Mouse (Mus musculus) cerebellum, postnatal 10 days (tissue): ENCODE measurements around the gene Fv1.
"Not testable (repeated sequence)": the region's sequence is repeated elsewhere in the genome, so short reads cannot be mapped to it uniquely, and the experiment has no call there.

ENCODE experiments used
- DNase-seq, 2 experiments: peaks; one replicate each; pipeline ENCODE4 v3.0.0; 2021; ENCODE audit warnings: mixed read lengths in 2 of 2

Gene Fv1

DNA sequence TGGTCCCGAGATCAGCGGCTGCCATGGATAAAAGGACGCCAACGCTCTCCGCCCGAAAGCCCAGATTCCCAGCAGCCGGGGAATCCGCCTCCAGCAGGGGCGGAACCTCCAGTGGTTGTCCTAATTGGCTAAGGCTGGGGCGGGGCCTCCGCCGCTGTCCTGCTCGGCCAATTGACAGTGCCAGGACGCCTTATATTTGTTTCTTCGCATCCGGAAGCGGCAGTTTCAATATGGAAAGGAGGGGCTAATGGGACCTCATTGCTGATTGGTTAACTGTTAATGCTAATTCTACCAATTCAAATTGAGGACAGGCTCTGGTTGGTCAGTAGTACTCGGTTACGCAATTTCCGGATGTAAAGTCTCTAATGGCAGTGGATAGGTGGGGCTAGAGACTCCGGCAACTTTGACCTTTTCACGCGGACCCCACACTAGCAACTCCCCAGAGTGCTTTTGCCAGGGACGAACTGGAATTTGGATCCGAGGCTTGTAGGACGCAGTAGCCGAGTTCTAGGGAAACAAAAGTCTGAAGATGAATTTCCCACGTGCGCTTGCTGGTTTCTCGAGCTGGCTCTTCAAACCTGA lies at the start of gene Fv1, which contains the start of gene Miip:
Gene Fv1 (plus strand): TSS at position 530 of the 582 bp plus-strand sequence.
Gene Miip (minus strand): TSS at position 367 of the 582 bp plus-strand sequence.
- peak; percentile 94 to 96 for DNase-seq

- DNase-seq = not testable (repeated sequence)
These were observed 49.1 kb upstream of the Fv1 start for GRCm38 (mm10) chr4:147819659-147820058.

DNA sequence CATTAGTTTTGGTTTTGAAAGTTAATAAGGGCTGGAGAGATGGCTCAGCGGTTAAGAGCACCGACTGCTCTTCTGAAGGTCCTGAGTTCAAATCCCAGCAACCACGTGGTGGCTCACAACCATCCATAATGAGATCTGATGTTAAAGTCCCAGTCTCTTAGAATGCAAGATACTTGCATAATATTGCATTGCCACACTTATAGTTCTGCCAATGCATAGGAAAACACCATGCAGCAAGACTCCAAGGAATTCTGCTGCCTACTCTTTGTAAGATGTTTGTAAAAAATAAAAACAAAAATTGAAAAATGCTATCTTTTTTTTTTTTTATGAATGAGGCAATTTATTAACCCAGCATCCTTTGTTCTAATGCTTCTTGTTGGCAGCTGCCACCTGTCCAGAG lies 47.4 kb upstream of the Fv1 start:
- DNase-seq = not testable (repeated sequence)

GRCm38 (mm10) chr4:147824389-147824788 lies 44.4 kb upstream of the Fv1 start:
- DNase-seq = no peak

- DNase-seq = peak in 1 of 2 experiments; percentile 5
These were observed 29.5 kb upstream of the Fv1 start for GRCm38 (mm10) chr4:147839282-147839681.

GRCm38 (mm10) chr4:147842871-147843270 lies 25.9 kb upstream of the Fv1 start:
- DNase-seq = no peak

DNA sequence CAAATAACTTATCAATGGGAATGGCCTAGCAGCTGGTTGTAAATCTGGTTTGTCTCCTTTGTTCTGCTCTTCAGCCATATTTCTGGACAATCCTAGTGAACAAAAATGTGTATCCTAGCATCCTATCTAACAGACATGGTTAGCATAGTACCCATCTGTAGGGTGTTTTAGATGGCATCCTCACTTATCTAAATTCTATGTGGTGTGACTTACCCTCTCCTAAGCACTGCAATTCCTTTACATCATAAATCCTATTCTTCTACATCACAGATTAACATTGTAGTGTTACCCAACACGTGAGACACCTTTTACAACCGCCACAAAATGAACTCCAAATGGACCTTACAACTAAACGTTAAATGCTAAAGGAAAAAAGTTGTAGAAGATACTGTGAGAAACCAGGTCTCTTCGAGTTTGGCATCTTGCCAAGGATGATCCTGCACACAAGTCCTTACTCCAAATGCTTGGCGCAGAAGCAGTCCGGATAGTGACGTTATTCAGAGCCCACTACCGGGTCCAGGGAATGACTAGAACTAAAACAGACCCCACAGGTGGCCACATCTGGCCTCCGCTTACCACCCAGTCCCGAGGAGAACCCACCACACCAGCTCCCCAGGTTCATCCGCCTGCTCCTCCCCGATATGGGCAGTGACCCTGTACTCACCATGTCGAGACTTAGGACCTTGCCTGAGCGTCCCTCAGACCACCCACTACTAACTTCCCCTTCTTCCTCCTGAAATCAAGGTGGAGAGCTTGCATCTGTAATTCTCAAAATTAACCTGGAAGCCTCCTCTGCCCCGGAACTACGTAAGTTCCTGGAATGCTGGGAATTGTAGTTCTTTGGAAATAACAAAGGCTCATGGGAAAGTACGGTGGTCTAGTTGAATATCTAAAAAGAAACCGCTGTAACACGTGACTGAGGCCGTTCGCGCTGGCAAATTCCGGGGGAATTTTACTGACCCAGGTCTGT lies 20.9 kb upstream of the Fv1 start, which contains the start of gene Zfp933:
Gene Zfp933 (minus strand): TSS at position 753 of the 970 bp plus-strand sequence.
- DNase-seq = peak; percentile 71 to 84

- DNase-seq = no peak
These were observed 20.2 kb upstream of the Fv1 start for GRCm38 (mm10) chr4:147848584-147848991.

GRCm38 (mm10) chr4:147850776-147851175 lies 18.0 kb upstream of the Fv1 start:
- no peak for DNase-seq

- DNase-seq = no peak
These were observed 6.7 kb upstream of the Fv1 start for GRCm38 (mm10) chr4:147862051-147862450.

GRCm38 (mm10) chr4:147865651-147866050 lies 3.1 kb upstream of the Fv1 start:
- DNase-seq = no peak

- peak in 1 of 2 experiments; percentile 29 for DNase-seq
These were observed 2.7 kb upstream of the Fv1 start for GRCm38 (mm10) chr4:147866056-147866455.

DNA sequence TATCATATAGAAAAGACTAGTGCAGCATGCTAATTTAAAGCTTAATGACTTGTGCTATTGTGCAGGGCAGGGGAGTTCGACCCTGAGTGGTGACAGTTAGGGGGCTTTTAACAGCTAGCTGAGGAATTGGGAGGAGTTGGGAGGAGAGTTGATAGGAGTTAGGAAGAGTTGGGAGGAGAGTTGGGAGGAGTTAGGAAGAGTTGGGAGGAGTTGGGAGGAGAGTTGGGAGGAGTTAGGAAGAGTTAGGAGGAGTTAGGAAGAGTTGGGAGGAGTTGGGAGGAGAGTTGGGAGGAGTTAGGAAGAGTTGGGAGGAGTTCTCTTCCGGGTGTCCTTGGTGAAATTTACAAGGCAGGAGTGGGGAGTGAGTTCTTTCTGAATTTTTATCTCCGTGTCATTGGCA lies 2.0 kb upstream of the Fv1 start:
- not testable (repeated sequence) for DNase-seq

DNA sequence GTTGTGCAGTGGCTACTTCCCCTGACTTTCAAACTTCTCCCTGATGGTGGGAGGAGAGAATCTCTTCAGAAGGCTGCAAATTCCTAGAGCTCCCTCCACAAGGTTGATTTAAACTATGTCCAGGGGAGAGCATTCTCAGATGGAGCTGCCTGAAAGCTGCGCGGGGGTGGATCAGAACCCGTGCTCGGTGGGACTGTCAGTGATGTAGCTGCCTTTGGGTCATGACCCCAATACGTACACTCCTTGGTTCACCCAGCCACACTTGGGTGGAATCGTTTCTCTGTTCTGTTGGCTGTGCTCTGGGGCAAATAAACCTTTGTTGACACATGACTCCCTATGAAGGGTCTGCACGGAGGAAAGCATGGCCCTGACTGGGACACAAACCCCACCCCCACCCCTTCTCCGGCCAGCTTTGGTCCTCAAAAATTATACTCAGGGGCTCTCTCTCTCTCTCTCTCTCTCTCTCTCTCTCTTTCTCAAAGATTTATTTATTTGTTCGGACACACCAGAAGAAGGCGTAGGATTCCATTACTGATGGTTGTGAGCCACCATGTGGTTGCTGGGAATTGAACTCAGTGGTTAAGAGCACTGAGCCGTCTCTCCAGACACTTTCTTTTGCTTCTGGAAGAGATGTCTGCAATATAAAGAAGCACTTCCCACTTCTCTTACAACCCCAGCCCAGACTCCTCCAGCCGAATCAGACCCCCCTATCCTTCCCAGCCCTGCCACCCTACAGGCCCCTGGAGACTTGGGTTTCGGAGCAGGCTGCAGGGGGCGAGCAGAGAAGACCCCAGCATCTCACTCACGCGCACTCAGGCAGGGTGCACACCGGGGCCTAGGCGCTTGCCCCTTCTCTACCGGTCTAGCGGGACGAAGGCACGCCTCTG lies 973 bp upstream of the Fv1 start:
- DNase-seq = no peak

DNA sequence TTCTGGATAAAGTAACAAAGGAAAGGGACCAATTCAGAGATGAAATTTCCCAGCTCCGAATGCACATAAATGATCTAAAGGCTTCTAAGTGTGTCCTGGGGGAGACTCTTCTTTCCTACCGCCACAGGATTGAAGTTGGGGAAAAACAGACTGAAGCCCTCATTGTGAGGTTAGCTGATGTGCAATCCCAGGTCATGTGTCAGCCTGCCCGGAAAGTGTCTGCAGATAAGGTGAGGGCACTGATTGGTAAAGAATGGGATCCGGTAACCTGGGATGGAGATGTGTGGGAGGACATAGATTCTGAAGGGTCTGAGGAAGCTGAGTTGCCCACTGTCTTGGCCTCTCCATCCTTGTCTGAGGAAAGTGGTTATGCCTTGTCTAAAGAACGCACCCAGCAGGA lies 459 bp downstream of the Fv1 start:
- no peak for DNase-seq

DNA sequence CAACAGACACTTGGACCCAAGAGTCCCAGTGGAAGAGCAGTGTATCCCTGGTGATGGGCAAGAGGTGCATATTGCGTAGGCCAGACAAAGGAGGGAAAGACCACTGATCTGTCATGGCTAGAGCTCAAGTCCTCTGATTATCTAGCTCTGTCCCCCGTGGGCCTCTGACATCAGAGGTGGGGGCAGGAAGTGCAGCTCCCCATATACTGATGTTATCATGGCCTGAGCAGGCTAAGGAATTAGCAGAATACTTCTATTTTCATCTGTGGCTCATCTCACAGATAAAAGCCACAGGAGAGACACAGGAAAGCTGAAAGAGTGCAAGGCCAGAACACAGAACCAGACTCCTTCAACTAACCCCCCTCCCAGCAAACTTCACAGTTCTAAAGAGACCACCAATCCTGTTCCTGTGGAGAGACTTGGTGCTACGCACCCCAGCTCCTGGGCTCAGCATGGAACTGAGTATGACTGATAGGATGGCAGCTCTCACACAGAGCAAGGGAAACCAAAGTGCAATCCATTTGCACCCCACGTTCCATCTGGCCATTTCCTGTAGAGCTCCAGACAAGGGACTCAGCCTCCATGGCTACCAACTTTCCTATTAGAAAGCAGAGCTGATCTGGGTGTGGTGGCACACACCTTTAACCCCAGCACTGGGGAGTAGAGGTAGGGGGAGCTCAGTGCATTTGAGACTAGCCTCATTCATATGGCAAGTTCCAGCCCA lies 7.2 kb downstream of the Fv1 start:
- no peak for DNase-seq

DNA sequence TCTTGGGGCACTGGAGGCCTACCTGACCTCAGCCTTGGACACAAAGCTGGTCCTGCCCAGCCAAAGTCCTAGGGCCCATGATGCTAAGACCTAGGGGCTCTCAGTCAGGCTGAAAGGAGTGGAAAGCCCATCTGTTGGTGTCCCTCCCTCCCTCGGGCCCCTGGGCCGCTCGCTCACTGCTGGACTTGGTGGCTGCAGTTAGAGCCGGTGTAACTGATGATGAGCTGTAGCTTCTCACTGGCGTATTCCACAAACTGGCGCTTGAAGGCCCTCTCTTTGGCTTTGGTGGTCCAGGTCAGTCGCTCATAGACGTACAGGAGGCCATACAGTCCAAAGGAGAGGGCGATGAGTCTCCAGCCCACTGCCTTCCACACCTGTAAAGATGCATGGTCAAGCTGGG lies 9.8 kb downstream of the Fv1 start:
- no peak for DNase-seq

DNA sequence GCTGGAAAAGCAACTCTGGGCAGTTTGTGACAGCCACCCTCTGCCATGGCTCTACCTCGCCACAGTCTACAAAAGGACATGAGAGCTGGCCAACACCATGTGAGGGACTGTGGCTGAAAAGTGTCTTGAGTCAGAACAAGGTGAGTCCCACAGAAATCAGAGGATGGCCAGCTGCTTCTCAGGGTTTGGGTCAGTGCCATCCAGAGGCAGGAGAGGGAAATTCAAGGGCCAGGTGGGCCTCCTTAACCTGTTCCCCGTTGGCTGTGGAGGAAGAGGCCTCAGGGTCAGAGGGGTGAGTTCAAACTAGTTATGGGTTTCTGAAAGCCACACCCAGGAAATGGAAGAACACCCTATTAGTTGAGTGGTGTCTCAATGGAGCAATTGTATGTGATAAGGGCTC lies 10.7 kb downstream of the Fv1 start:
- no peak for DNase-seq

- no peak for DNase-seq
These were observed 11.1 kb downstream of the Fv1 start for GRCm38 (mm10) chr4:147879865-147880264.

DNA sequence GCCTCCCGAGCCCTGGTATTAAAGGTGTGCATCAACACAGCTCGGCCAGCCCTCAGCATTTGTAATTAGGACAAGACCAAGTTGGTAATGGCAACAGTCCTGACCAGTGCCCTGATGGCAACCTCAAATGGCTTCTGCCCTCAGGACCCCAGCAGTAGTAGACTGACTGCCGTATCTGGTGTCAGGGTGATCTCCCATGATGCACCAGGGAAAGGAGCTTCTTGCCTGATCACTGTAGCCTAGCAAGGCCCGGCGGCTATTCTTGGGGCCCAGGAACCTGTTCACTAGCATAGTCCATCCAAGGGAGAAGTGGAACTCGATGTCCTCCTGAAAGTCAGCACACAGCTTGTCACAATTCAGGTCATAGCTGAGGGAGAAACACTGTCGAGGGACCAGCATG lies 13.0 kb downstream of the Fv1 start:
- DNase-seq = no peak

DNA sequence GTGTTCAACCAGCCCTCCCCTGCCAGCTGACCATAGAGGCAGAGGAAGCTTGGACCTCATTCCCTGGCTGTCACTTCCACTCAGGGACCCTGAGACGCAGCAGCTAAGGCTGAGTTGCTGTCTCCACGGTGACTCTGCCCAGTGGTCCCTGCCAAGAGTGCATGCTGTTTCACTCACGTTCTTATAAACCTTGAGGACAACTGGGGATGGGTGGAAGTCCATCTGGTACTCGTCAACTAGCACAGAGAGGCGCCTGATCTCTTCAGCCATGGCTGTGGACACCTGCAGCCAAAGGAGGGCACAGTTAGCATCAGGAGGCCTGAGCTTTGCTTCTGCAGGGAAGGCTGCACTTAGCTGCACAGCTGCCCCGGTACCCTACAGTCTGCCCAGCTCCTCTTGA lies 14.3 kb downstream of the Fv1 start:
- DNase-seq = no peak

DNA sequence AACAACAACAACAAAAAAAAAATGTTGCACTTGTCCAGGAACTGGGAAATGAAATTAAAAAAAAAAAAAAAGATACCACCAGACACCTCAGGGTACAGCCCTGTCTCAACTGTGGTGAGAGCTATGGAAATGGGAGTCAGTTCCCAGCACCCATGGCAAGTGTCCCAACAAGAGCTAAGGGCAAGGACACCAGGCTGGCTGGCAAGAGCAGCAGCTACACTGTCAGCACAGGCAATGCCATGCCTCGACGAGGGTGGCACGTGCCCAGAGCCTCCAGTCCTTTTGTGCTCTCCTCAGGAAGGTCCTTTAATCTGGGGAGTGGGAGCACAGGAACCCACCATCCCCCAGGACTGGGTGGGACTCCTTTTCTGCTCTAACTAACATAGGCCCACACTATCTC lies 15.4 kb downstream of the Fv1 start:
- DNase-seq = no peak
